Mouse (Mus musculus) brain, embryonic 14.5 days (tissue): Measurements from ENCODE around the gene Acrbp.

Source experiments
- CTCF ChIP-seq: fragments of 200-500 bp; IDR thresholded peaks from 2 replicates; pipeline ENCODE4 v1.5.1; 2012; ENCODE audit warnings: inconsistent platforms, mild to moderate bottlenecking, moderate library complexity, borderline replicate concordance; ENCODE audit not compliant: insufficient read depth, insufficient read length; ENCODE audit errors: extremely low read depth
- POLR2A ChIP-seq: fragments of 200-500 bp; IDR thresholded peaks from 2 replicates; pipeline ENCODE4 v1.6.1; 2012; ENCODE audit warnings: mild to moderate bottlenecking, inconsistent platforms, borderline replicate concordance; ENCODE audit not compliant: poor library complexity, insufficient read depth, insufficient read length, severe bottlenecking; ENCODE audit errors: extremely low read depth

DNA sequence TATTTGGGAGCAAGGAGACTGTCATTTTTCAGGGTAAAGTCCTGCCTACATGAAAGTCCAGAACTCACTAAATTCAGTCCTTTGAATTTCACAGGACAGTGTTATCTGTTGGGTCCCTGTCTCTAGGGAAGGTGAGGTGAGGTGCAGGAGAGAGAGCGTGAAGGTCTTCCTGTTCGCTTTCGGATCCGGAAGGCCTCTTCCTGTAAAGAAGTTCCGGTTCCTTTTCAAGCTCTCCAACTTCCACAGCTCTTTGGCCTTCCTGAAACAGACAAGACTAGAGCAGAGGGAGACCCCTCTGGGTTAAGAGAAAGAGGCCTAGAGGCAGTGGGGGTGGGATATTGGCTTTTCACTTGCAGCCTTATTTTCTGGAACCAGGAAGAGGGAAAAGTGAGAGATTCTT is 42.9 kb downstream of the Acrbp start:
- TF ChIP-seq CTCF, result no peak
- no peak for TF ChIP-seq POLR2A
